Comparison of ENCODE assay signal across 28 mouse cellular contexts in genomic region chr5:100524921-100525320, GRCm38 (mm10). TPM values are rescaled to one million over a fixed set of nuclear protein-coding genes. Genes with fewer than 3 reads are reported as not detected.
DNase-seq lines count a peak whose midpoint lies in the region; ATAC-seq and TF ChIP-seq lines count a peak whose summit lies in the region.
"Had no signal": no experiment of that assay in that cellular context is flagged by ENCODE, and none has a peak within 500 bp of the region (broad histone marks: within the 10 kb centered on the region; RNA-seq: fewer than 3 reads in every experiment).

No protein-coding gene starts in this region.

- peak; percentile 39; the same call in 1 of the 2 replicates for ATAC-seq in lung, embryonic 15.5 days (ENCODE audit: borderline replicate concordance, extremely low read depth, low FRiP score, low TSS enrichment)
- ATAC-seq: activated CD4-positive, CD25-positive, alpha-beta regulatory T cell, adult 4 months; CD4-positive, CD25-positive, alpha-beta regulatory T cell, adult 4 months; forebrain, embryonic 14.5 days; forebrain, embryonic 16.5 days; Patski had no signal

- H3K4me2 ChIP-seq in lung, embryonic 15.5 days = no peak overlapping the region
- H3K4me2 ChIP-seq: embryonic facial prominence, embryonic 13.5 days; embryonic facial prominence, embryonic 15.5 days; forebrain, embryonic 12.5 days had no signal

- TF ChIP-seq EP300 in heart, adult 2 months (IDR thresholded peaks at IDR 0.05; ENCODE audit: insufficient read depth, low read depth, low read length) = no peak

- TF ChIP-seq CTCF in heart, adult 2 months (IDR thresholded peaks at IDR 0.05) = no peak
- TF ChIP-seq CTCF in bone marrow macrophage, adult 2 months (IDR thresholded peaks at IDR 0.05; ENCODE audit: low read depth, low read length) = no peak

- no peaks in the 10 kb centered on the region for H3K9me3 ChIP-seq in lung, embryonic 15.5 days
- H3K9me3 ChIP-seq: embryonic facial prominence, embryonic 13.5 days; embryonic facial prominence, embryonic 15.5 days; forebrain, embryonic 10.5 days; forebrain, embryonic 12.5 days; G1E had no signal

- no peaks in the 10 kb centered on the region for H3K27me3 ChIP-seq in heart, adult 2 months (ENCODE audit: control insufficient read depth, insufficient read depth, low read length)
- no peaks in the 10 kb centered on the region for H3K27me3 ChIP-seq in lung, embryonic 15.5 days
- H3K27me3 ChIP-seq: CH12.LX; embryonic facial prominence, embryonic 13.5 days; embryonic facial prominence, embryonic 15.5 days; forebrain, embryonic 12.5 days; Patski had no signal

- peaks cover 10% of the 10 kb centered on the region for H3K36me3 ChIP-seq in heart, adult 2 months (ENCODE audit: control insufficient read depth, insufficient read depth, low read length)
- H3K36me3 ChIP-seq in lung, embryonic 15.5 days = peaks cover 20% of the 10 kb centered on the region

- no peak overlapping the region for H3K9ac ChIP-seq in heart, adult 2 months (ENCODE audit: low read depth, low read length)
- H3K9ac ChIP-seq in lung, embryonic 15.5 days = no peak overlapping the region
- H3K9ac ChIP-seq: embryonic facial prominence, embryonic 13.5 days; embryonic facial prominence, embryonic 15.5 days; forebrain, embryonic 12.5 days had no signal

- 93% methylated on average over 9 of the region's 9 CpGs for WGBS in heart, adult 2 months
- WGBS in lung, embryonic 15.5 days = 86% methylated on average over 9 of the region's 9 CpGs

- H3K4me1 ChIP-seq in heart, adult 2 months (ENCODE audit: control insufficient read depth, insufficient read depth, low read length) = peaks cover 7% of the 10 kb centered on the region
- peaks cover 6% of the 10 kb centered on the region for H3K4me1 ChIP-seq in lung, embryonic 15.5 days
- H3K4me1 ChIP-seq in bone marrow macrophage, adult 2 months (ENCODE audit: control insufficient read depth, insufficient read depth, low read length) = peaks cover 46% of the 10 kb centered on the region

- no peak overlapping the region for H3K4me3 ChIP-seq in heart, adult 2 months
- no peak overlapping the region for H3K4me3 ChIP-seq in lung, embryonic 15.5 days
- H3K4me3 ChIP-seq in bone marrow macrophage, adult 2 months (ENCODE audit: insufficient read depth, low read length) = no peak overlapping the region
- H3K4me3 ChIP-seq: embryonic facial prominence, embryonic 13.5 days; embryonic facial prominence, embryonic 15.5 days; erythroblast, embryonic 14.5 days; forebrain, embryonic 10.5 days; forebrain, embryonic 12.5 days had no signal

- no peak overlapping the region for H3K27ac ChIP-seq in heart, adult 2 months
- no peak overlapping the region for H3K27ac ChIP-seq in lung, embryonic 15.5 days
- H3K27ac ChIP-seq in bone marrow macrophage, adult 2 months (ENCODE audit: insufficient read depth, low read depth, low read length) = 0 out of 2 replicates have a peak overlapping the region, but pooled peaks have one; percentile 27
- H3K27ac ChIP-seq: embryonic facial prominence, embryonic 13.5 days; forebrain, embryonic 10.5 days; forebrain, embryonic 12.5 days had no signal

- TF ChIP-seq POLR2A in heart, adult 2 months (IDR thresholded peaks at IDR 0.05; ENCODE audit: insufficient read depth, low read depth, low read length) = no peak
- TF ChIP-seq POLR2A in bone marrow macrophage, adult 2 months (IDR thresholded peaks at IDR 0.05; ENCODE audit: borderline replicate concordance, low read depth, low read length) = no peak

- no peaks in the 10 kb centered on the region for H3K79me2 ChIP-seq in heart, adult 2 months (replicated peaks; ENCODE audit: control insufficient read depth, insufficient read depth, low read length)

- intact Hi-C loops in heart, adult 2 months (cut with DNase I) = no loop called here

- peak; percentile 64 for DNase-seq in heart, adult 11 months
- DNase-seq in heart, adult 2 months = no peak
- no peak for DNase-seq in lung, adult 18-20 months
- DNase-seq: adrenal gland, adult 8-10 months; adrenal gland, postnatal 14 days; adrenal gland, postnatal 36 days; B cell, adult 2 months; cerebellum, adult 11 months; cerebellum, adult 18-20 months; cerebellum, adult 8-10 months; cerebellum, adult 9-11 months; cerebellum, postnatal 14 days; cerebellum, postnatal 36 days; embryo, embryonic 11 days had no signal

RNA-seq across cellular contexts. Expression of gene Cops4, which starts 6.8 kb away (rescaled TPM):
- 10 to 100 TPM; 84.8 to 86.2 TPM for total RNA-seq in heart, adult 2 months (2021)
- 37.9 and 57.3 TPM in 2 replicates for polyA plus RNA-seq in heart, adult 2 months (2012; rRNA removed)
- 187 and 190 TPM in 2 replicates for polyA plus RNA-seq in lung, embryonic 15.5 days (2015; fragmentation: Nextera tagmentation; extraction: Ambion mirVana)
- polyA plus RNA-seq in bone marrow macrophage, adult 2 months (2012; ENCODE audit: insufficient read depth, insufficient read length, missing spikeins) = 46.4 and 50.7 TPM in 2 replicates

RNA-seq across cellular contexts. Expression of gene Lin54, which starts 24.5 kb away (rescaled TPM):
- 1 to 10 TPM; 7.2 to 8.3 TPM for total RNA-seq in heart, adult 2 months (2021)
- 3.1 and 3.4 TPM in 2 replicates for polyA plus RNA-seq in heart, adult 2 months (2012; rRNA removed)
- 12.5 and 14.3 TPM in 2 replicates for polyA plus RNA-seq in lung, embryonic 15.5 days (2015; fragmentation: Nextera tagmentation; extraction: Ambion mirVana)
- 12.1 and 13.9 TPM in 2 replicates for polyA plus RNA-seq in bone marrow macrophage, adult 2 months (2012; ENCODE audit: insufficient read depth, insufficient read length, missing spikeins)

RNA-seq across cellular contexts. Expression of gene Plac8, which starts 47.1 kb away (rescaled TPM):
- 1 to 10 TPM; 1.5 to 3.1 TPM for total RNA-seq in heart, adult 2 months (2021)
- polyA plus RNA-seq in heart, adult 2 months (2012; rRNA removed) = 3.7 and 8.0 TPM in 2 replicates
- 12.7 and 20.7 TPM in 2 replicates for polyA plus RNA-seq in lung, embryonic 15.5 days (2015; fragmentation: Nextera tagmentation; extraction: Ambion mirVana)
- 3.0 and 3.5 TPM in 2 replicates for polyA plus RNA-seq in bone marrow macrophage, adult 2 months (2012; ENCODE audit: insufficient read depth, insufficient read length, missing spikeins)
